Mouse (Mus musculus) naive thymus-derived CD4-positive, alpha-beta T cell, adult 2 months (primary cell): ENCODE data around the gene Tbc1d30.

ENCODE experiments used
- DNase-seq: peaks from one replicate; pipeline ENCODE4 v3.0.0-alpha.2; 2011; ENCODE audit warnings: low read depth

Gene Tbc1d30

DNA sequence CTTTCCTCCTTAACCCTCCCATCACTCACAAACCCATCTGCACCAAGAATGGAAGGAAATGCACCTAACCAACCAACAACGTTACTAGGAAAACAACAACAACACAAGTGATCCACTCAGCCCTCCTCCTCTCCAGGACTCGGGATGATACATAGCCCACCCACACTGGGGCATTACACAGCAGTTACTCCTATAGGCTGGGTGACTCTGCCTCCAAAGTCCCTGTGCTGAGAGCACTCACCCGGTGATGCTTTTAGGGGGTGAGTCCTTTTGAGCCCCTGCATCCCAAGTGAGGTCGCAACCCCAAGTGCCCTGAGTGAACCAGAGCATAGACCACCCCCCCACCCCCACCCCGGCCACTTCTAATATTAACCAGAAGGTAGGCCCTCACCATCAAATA lies 123.7 kb downstream of the Tbc1d30 start:
- DNase-seq = no peak

DNA sequence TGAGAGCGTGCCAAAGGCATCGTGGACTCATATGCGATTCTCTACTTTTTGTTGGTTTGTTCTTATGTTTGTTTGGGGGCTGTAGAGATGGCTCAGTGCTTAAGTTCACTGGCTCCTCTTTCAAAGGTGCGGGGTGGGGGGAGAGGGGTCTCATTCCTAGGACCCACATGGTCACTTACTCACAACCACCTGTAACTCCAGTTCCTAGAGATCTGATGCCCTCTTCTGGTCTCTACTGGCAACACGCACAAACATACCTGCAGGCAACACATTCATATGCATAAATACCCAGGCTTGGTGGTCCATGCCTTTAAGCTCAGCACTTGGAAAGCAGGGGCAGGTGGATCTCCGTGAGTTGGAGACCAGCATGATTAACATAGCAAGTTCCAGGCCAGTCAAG lies 125.4 kb downstream of the Tbc1d30 start:
- no peak for DNase-seq

DNA sequence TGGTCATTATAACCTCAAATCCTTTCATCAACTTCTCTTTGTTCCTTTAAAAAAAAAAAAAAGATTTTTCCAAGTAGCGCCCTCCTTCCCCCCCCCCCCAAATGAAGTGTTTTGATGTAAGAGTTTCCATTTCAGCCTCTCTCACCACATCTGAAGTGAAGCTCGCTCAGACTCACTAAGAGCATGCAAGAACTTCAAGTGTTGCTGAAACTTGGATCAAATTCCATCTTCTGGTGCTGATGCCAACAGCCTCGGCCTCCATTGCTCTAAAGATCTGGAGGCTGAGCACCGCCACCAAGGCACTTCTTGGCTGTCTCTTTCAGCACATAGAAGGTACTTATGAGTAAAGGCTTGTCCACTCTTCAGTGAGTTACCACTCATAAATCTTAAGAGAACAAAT lies 128.2 kb downstream of the Tbc1d30 start:
- no peak for DNase-seq

DNA sequence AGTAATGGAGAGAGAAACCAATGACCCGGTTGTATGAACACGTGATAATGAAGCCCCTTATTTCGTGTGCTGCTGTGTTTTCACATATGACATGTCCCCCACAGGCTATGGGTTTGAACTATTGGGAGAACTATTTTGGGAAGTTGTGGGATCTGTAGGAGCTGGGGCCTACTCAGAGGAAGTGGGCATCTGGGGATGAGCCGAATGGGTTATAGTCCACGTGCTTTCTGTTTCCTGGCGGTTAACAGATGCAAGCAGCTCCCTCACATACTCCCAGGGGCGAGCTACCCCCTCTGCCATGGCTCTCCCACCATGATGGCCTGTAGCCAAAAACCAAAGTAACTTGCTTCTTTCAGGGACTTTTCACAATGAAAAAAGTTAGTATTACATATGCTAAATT lies 132.5 kb downstream of the Tbc1d30 start:
- DNase-seq = no peak

DNA sequence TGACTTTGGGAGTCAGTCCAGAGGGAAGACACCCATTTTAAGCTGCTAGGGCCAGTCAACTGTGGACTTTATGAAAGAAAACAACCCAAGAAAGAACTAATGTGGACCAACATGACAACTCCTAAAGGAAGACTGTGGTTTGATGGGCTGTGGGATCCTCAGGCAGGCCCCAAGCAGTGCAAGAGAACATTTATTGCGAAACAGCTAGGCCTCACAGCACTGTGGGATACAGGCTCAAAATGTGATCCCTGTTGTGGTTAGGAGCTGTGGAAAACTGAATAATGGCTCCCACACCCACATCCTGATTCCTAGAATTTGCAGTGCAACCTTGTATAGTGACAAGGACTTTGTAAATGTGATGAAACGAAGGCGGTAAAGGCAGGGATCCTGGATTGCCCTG lies 134.3 kb downstream of the Tbc1d30 start:
- DNase-seq = no peak
